Mouse (Mus musculus): ENCODE measurements around the gene Nxph1. TPM values are rescaled to one million over a fixed set of nuclear protein-coding genes. Genes with fewer than 3 reads are reported as not detected.

Gene Nxph1
- polyA plus RNA-seq, 1 experiment from 2014 or later = 0.16 TPM

- H3K9me3 ChIP-seq = no peaks in the 10 kb centered on the region
- H3K27me3 ChIP-seq = no peaks in the 10 kb centered on the region
- H3K4me2 ChIP-seq = no peak overlapping the region
- H3K27ac ChIP-seq = no peak overlapping the region
- H3K9ac ChIP-seq (replicated peaks) = no peak overlapping the region
- ATAC-seq (ENCODE audit: insufficient number of reproducible peaks, insufficient read depth, low FRiP score, low TSS enrichment, low read depth) = no peak
- WGBS = 60% methylated on average over 4 of the region's 4 CpGs
- H3K4me3 ChIP-seq (replicated peaks) = no peak overlapping the region
- no peaks in the 10 kb centered on the region for H3K36me3 ChIP-seq
- H3K4me1 ChIP-seq (replicated peaks) = no peaks in the 10 kb centered on the region
Observed at GRCm38 (mm10) chr6:8979237-8979871, 31.1 kb downstream of the Nxph1 start.

- no peak for ATAC-seq (ENCODE audit: insufficient number of reproducible peaks, insufficient read depth, low FRiP score, low TSS enrichment, low read depth)
- no peaks in the 10 kb centered on the region for H3K9me3 ChIP-seq
- H3K36me3 ChIP-seq = no peaks in the 10 kb centered on the region
- WGBS = 44% methylated on average over 12 of the region's 12 CpGs
- no peaks in the 10 kb centered on the region for H3K4me1 ChIP-seq (replicated peaks)
- no peak overlapping the region for H3K9ac ChIP-seq (replicated peaks)
- H3K4me3 ChIP-seq (replicated peaks) = no peak overlapping the region
- no peak overlapping the region for H3K4me2 ChIP-seq
- H3K27me3 ChIP-seq = no peaks in the 10 kb centered on the region
- no peak overlapping the region for H3K27ac ChIP-seq
Observed at GRCm38 (mm10) chr6:8996301-8996943, 48.2 kb downstream of the Nxph1 start.

- no peak overlapping the region for H3K4me2 ChIP-seq
- H3K36me3 ChIP-seq = no peaks in the 10 kb centered on the region
- H3K9me3 ChIP-seq = no peaks in the 10 kb centered on the region
- no peaks in the 10 kb centered on the region for H3K27me3 ChIP-seq
- no peak overlapping the region for H3K9ac ChIP-seq (replicated peaks)
- no peaks in the 10 kb centered on the region for H3K4me1 ChIP-seq (replicated peaks)
- ATAC-seq (ENCODE audit: insufficient number of reproducible peaks, insufficient read depth, low FRiP score, low TSS enrichment, low read depth) = no peak
- H3K27ac ChIP-seq = no peak overlapping the region
- no peak overlapping the region for H3K4me3 ChIP-seq (replicated peaks)
- 66% methylated on average over 2 of the region's 2 CpGs for WGBS
Observed at GRCm38 (mm10) chr6:8997326-8997725, 49.1 kb downstream of the Nxph1 start.

GRCm38 (mm10) chr6:9002686-9003085 is 54.5 kb downstream of the Nxph1 start:
- Histone ChIP-seq H3K9ac (replicated peaks) (no peak overlapping the region), H3K4me2 (no peak overlapping the region), H3K27ac (no peak overlapping the region), H3K4me1 (replicated peaks) (no peaks in the 10 kb centered on the region), H3K27me3 (no peaks in the 10 kb centered on the region), H3K4me3 (replicated peaks) (no peak overlapping the region), H3K9me3 (no peaks in the 10 kb centered on the region), H3K36me3 (no peaks in the 10 kb centered on the region)
- 26% methylated on average over 3 of the region's 3 CpGs for WGBS
- no peak for ATAC-seq (ENCODE audit: insufficient number of reproducible peaks, insufficient read depth, low FRiP score, low TSS enrichment, low read depth)

GRCm38 (mm10) chr6:9026631-9027030 is 78.4 kb downstream of the Nxph1 start:
- H3K4me3 ChIP-seq (replicated peaks) = no peak overlapping the region
- no peak overlapping the region for H3K27ac ChIP-seq
- H3K4me2 ChIP-seq = no peak overlapping the region
- no peaks in the 10 kb centered on the region for H3K4me1 ChIP-seq (replicated peaks)
- no peak overlapping the region for H3K9ac ChIP-seq (replicated peaks)
- no peaks in the 10 kb centered on the region for H3K9me3 ChIP-seq
- no peaks in the 10 kb centered on the region for H3K36me3 ChIP-seq
- 97% methylated on average over 1 of the region's 1 CpGs for WGBS
- no peaks in the 10 kb centered on the region for H3K27me3 ChIP-seq
- ATAC-seq (ENCODE audit: insufficient number of reproducible peaks, insufficient read depth, low FRiP score, low TSS enrichment, low read depth) = no peak

GRCm38 (mm10) chr6:9027146-9027545 is 78.9 kb downstream of the Nxph1 start:
- Histone ChIP-seq H3K9me3 (no peaks in the 10 kb centered on the region), H3K4me1 (replicated peaks) (no peaks in the 10 kb centered on the region), H3K4me2 (no peak overlapping the region), H3K4me3 (replicated peaks) (no peak overlapping the region), H3K27me3 (no peaks in the 10 kb centered on the region), H3K9ac (replicated peaks) (no peak overlapping the region), H3K36me3 (no peaks in the 10 kb centered on the region), H3K27ac (no peak overlapping the region)
- 74% methylated on average over 4 of the region's 4 CpGs for WGBS
- no peak for ATAC-seq (ENCODE audit: insufficient number of reproducible peaks, insufficient read depth, low FRiP score, low TSS enrichment, low read depth)

GRCm38 (mm10) chr6:9028501-9028900 is 80.3 kb downstream of the Nxph1 start:
- H3K36me3 ChIP-seq = no peaks in the 10 kb centered on the region
- H3K9me3 ChIP-seq = no peaks in the 10 kb centered on the region
- no peak overlapping the region for H3K4me3 ChIP-seq (replicated peaks)
- no peak overlapping the region for H3K4me2 ChIP-seq
- no peak for ATAC-seq (ENCODE audit: insufficient number of reproducible peaks, insufficient read depth, low FRiP score, low TSS enrichment, low read depth)
- H3K27ac ChIP-seq = no peak overlapping the region
- H3K4me1 ChIP-seq (replicated peaks) = no peaks in the 10 kb centered on the region
- H3K27me3 ChIP-seq = no peaks in the 10 kb centered on the region
- 90% methylated on average over 1 of the region's 1 CpGs for WGBS
- no peak overlapping the region for H3K9ac ChIP-seq (replicated peaks)

- Histone ChIP-seq H3K27me3 (no peaks in the 10 kb centered on the region), H3K9me3 (no peaks in the 10 kb centered on the region), H3K9ac (replicated peaks) (no peak overlapping the region), H3K4me2 (no peak overlapping the region), H3K27ac (no peak overlapping the region), H3K4me1 (replicated peaks) (0 out of 2 replicates have a peak, but pooled peaks cover 3% of the 10 kb centered on the region), H3K36me3 (no peaks in the 10 kb centered on the region), H3K4me3 (replicated peaks) (no peak overlapping the region)
- no peak for ATAC-seq (ENCODE audit: insufficient number of reproducible peaks, insufficient read depth, low FRiP score, low TSS enrichment, low read depth)
- 96% methylated on average over 1 of the region's 1 CpGs for WGBS
Observed at GRCm38 (mm10) chr6:9039286-9039685, 91.1 kb downstream of the Nxph1 start.

- no peak overlapping the region for H3K4me3 ChIP-seq (replicated peaks)
Observed at GRCm38 (mm10) chr6:9040991-9041390, 92.8 kb downstream of the Nxph1 start.

GRCm38 (mm10) chr6:9042391-9042790 is 94.2 kb downstream of the Nxph1 start:
- H3K4me2 ChIP-seq = no peak overlapping the region
- H3K27ac ChIP-seq = no peak overlapping the region
- no peaks in the 10 kb centered on the region for H3K9me3 ChIP-seq
- ATAC-seq (ENCODE audit: insufficient number of reproducible peaks, insufficient read depth, low FRiP score, low TSS enrichment, low read depth) = no peak
- H3K4me3 ChIP-seq (replicated peaks) = no peak overlapping the region
- 0 out of 2 replicates have a peak, but pooled peaks cover 3% of the 10 kb centered on the region for H3K27me3 ChIP-seq
- H3K36me3 ChIP-seq = no peaks in the 10 kb centered on the region
- 24% methylated on average over 1 of the region's 1 CpGs for WGBS
- 0 out of 2 replicates have a peak, but pooled peaks cover 3% of the 10 kb centered on the region for H3K4me1 ChIP-seq (replicated peaks)
- no peak overlapping the region for H3K9ac ChIP-seq (replicated peaks)

More at GRCm38 (mm10) chr6:9040991-9041390, 92.8 kb downstream of the Nxph1 start:
- 82% methylated on average over 3 of the region's 3 CpGs for WGBS
- H3K4me2 ChIP-seq = no peak overlapping the region
- no peaks in the 10 kb centered on the region for H3K9me3 ChIP-seq
- H3K27ac ChIP-seq = no peak overlapping the region
- no peaks in the 10 kb centered on the region for H3K36me3 ChIP-seq
- H3K4me1 ChIP-seq (replicated peaks) = 0 out of 2 replicates have a peak, but pooled peaks cover 3% of the 10 kb centered on the region
- no peaks in the 10 kb centered on the region for H3K27me3 ChIP-seq
- H3K9ac ChIP-seq (replicated peaks) = no peak overlapping the region
- no peak for ATAC-seq (ENCODE audit: insufficient number of reproducible peaks, insufficient read depth, low FRiP score, low TSS enrichment, low read depth)

- Histone ChIP-seq H3K4me3 (replicated peaks) (no peak overlapping the region), H3K27me3 (0 out of 2 replicates have a peak, but pooled peaks cover 3% of the 10 kb centered on the region), H3K9me3 (no peaks in the 10 kb centered on the region), H3K9ac (replicated peaks) (no peak overlapping the region), H3K4me2 (no peak overlapping the region), H3K36me3 (no peaks in the 10 kb centered on the region), H3K4me1 (replicated peaks) (no peaks in the 10 kb centered on the region; the same call in 1 of the 2 replicates), H3K27ac (no peak overlapping the region)
- 32% methylated on average over 2 of the region's 2 CpGs for WGBS
- ATAC-seq (ENCODE audit: insufficient number of reproducible peaks, insufficient read depth, low FRiP score, low TSS enrichment, low read depth) = no peak
Observed at GRCm38 (mm10) chr6:9046815-9047214, 98.6 kb downstream of the Nxph1 start.
